Mouse (Mus musculus): ENCODE results near the gene Galr3.

DNA sequence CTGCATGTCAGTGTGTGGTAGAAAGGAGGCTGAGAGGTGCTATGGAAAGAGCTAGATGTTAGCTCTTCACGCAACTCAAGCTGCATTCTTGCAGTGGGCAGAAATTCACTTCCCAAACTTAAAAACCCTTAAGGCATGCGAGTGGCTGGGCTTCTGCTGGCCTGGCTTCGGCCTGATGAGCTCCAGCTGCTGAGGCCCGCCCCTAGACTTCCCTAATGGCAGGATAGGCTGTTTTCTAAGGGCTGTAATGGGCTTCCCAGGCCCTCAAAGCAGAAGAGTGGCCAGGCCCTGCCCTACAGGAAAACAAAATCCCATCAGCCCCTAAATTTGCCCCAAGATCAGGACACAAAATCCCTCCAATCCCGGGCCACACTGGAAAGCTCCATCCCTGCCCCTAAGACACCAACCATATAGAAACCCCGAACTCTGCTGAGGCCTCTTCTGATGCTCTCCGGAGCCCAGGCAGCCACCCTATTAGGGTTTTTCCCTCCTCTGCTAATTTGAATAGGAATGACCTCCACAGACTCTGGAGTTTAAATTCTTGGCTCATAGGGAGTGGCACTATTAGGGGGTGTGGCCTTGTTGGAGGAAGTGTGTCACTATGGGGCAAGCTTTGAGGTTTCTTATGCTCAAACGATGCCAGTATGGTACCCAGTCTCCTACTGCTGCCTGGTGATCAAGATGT, 23.5 kb downstream of the Galr3 start:
- TF ChIP-seq EP300 (IDR thresholded peaks at IDR 0.05; ENCODE audit: low read depth) (no peak), CTCF (IDR thresholded peaks at IDR 0.05; ENCODE audit: low read depth) (no peak)
